Mouse (Mus musculus): ENCODE data around the gene Gns. TPM values are rescaled to one million over a fixed set of nuclear protein-coding genes. Genes with fewer than 3 reads are reported as not detected.

The Gns gene
- polyA plus RNA-seq, 1 experiment: 17.6 TPM

- Histone ChIP-seq H3K36me3 (replicated peaks; ENCODE audit: low read length) (no peaks in the 10 kb centered on the region), H3K27me3 (replicated peaks) (peaks cover 11% of the 10 kb centered on the region), H3K4me3 (replicated peaks) (no peak overlapping the region), H3K9me3 (no peaks in the 10 kb centered on the region), H3K4me1 (peaks cover 28% of the 10 kb centered on the region)
- TF ChIP-seq FLI1 (IDR thresholded peaks at IDR 0.05; ENCODE audit: low read length): no peak
- no peak for TF ChIP-seq GATA1 (IDR thresholded peaks at IDR 0.05; ENCODE audit: borderline replicate concordance, low read length)
Measured at GRCm38 (mm10) chr10:121435546-121436257, 70.8 kb downstream of the Gns start.

DNA sequence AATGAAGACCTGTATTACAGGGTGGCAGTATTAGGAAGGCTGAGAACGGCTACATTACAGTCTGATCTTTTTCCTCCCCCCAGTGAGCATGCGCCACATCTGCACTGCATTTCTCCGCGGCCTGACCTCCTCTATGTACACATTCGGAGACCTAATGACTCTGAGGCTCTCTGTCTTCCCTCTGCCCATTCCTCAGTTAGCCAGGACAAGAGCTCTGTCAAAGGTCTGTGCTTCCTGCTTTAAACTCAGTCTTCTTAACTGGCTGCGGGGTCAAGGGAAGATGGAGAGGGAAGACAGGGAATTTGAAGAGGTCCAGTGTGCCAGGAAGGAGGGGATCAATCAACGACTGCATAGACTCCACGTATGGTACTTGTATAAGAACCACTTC, 71.4 kb downstream of the Gns start:
- Histone ChIP-seq H3K4me3 (replicated peaks) (no peak overlapping the region), H3K4me1 (peaks cover 22% of the 10 kb centered on the region), H3K27me3 (replicated peaks) (peaks cover 6% of the 10 kb centered on the region), H3K36me3 (replicated peaks; ENCODE audit: low read length) (no peaks in the 10 kb centered on the region), H3K9me3 (no peaks in the 10 kb centered on the region)
- no peak for TF ChIP-seq FLI1 (IDR thresholded peaks at IDR 0.05; ENCODE audit: low read length)
- no peak for TF ChIP-seq GATA1 (IDR thresholded peaks at IDR 0.05; ENCODE audit: borderline replicate concordance, low read length)

- H3K4me3 ChIP-seq (replicated peaks): no peak overlapping the region
- no peaks in the 10 kb centered on the region for H3K9me3 ChIP-seq
- no peaks in the 10 kb centered on the region for H3K36me3 ChIP-seq (replicated peaks; ENCODE audit: low read length)
- H3K27me3 ChIP-seq (replicated peaks): peaks cover 5% of the 10 kb centered on the region
- peaks cover 18% of the 10 kb centered on the region for H3K4me1 ChIP-seq
- TF ChIP-seq GATA1 (IDR thresholded peaks at IDR 0.05; ENCODE audit: borderline replicate concordance, low read length): no peak
- TF ChIP-seq FLI1 (IDR thresholded peaks at IDR 0.05; ENCODE audit: low read length): no peak
Measured at GRCm38 (mm10) chr10:121436693-121437092, 71.8 kb downstream of the Gns start.

DNA sequence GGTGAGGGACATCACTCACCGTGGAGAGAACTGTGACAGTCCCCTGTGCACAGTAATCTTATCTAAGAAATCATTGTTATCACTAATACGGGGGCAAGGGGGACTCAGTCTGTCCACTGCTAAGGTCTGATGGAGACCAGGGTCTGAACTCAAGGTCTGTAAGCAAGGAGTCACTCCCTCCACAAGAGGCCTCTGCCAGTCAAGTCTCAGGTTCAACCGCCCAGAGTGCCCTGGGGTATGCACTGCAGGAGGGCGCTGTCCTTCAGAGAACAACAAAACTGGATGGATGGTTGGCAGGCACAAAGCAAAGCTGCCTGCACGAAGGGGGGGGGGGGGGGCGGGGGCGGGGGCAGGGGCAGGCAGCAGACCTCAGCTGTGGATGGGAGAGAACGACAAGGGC, 73.2 kb downstream of the Gns start:
- no peaks in the 10 kb centered on the region for H3K9me3 ChIP-seq
- H3K4me3 ChIP-seq (replicated peaks): no peak overlapping the region
- no peak for TF ChIP-seq GATA1 (IDR thresholded peaks at IDR 0.05; ENCODE audit: borderline replicate concordance, low read length)
- no peak for TF ChIP-seq FLI1 (IDR thresholded peaks at IDR 0.05; ENCODE audit: low read length)
- H3K36me3 ChIP-seq (replicated peaks; ENCODE audit: low read length): no peaks in the 10 kb centered on the region
- peaks cover 5% of the 10 kb centered on the region for H3K27me3 ChIP-seq (replicated peaks)
- H3K4me1 ChIP-seq: peaks cover 4% of the 10 kb centered on the region

- no peaks in the 10 kb centered on the region for H3K9me3 ChIP-seq
- H3K27me3 ChIP-seq (replicated peaks): peaks cover 5% of the 10 kb centered on the region
- H3K4me1 ChIP-seq: no peaks in the 10 kb centered on the region
- no peak overlapping the region for H3K4me3 ChIP-seq (replicated peaks)
- no peaks in the 10 kb centered on the region for H3K36me3 ChIP-seq (replicated peaks; ENCODE audit: low read length)
- no peak for TF ChIP-seq GATA1 (IDR thresholded peaks at IDR 0.05; ENCODE audit: borderline replicate concordance, low read length)
- TF ChIP-seq FLI1 (IDR thresholded peaks at IDR 0.05; ENCODE audit: low read length): no peak
Measured at GRCm38 (mm10) chr10:121439310-121439731, 74.4 kb downstream of the Gns start.

GRCm38 (mm10) chr10:121443791-121444190, 78.9 kb downstream of the Gns start:
- H3K27me3 ChIP-seq (replicated peaks): peaks cover 2% of the 10 kb centered on the region
- TF ChIP-seq GATA1 (IDR thresholded peaks at IDR 0.05; ENCODE audit: borderline replicate concordance, low read length): no peak
- no peak for TF ChIP-seq FLI1 (IDR thresholded peaks at IDR 0.05; ENCODE audit: low read length)
- no peak overlapping the region for H3K4me3 ChIP-seq (replicated peaks)
- no peaks in the 10 kb centered on the region for H3K36me3 ChIP-seq (replicated peaks; ENCODE audit: low read length)
- no peaks in the 10 kb centered on the region for H3K9me3 ChIP-seq
- no peaks in the 10 kb centered on the region for H3K4me1 ChIP-seq

DNA sequence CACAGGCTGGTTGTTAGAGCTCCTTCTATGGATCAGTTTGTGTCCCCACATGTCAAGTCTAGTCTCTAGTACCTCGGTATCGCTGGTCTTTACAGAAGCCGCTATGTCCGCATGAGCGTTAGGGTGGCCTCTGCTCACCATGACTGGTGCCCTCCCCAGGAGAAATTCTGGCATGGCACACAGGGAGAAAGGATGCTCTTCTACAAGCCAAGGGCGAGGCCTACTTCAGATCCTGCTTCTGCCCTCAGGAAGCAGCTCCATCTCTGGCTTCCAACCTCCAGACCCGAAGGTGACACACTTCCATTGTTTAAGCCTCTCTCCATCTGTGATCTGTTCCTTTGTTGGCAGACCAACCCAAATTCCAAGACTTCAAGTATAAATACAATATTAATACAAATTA, 79.3 kb downstream of the Gns start:
- TF ChIP-seq FLI1 (IDR thresholded peaks at IDR 0.05; ENCODE audit: low read length) (no peak), GATA1 (IDR thresholded peaks at IDR 0.05; ENCODE audit: borderline replicate concordance, low read length) (no peak)
- Histone ChIP-seq H3K27me3 (replicated peaks) (peaks cover 4% of the 10 kb centered on the region), H3K36me3 (replicated peaks; ENCODE audit: low read length) (no peaks in the 10 kb centered on the region), H3K4me3 (replicated peaks) (no peak overlapping the region), H3K4me1 (no peaks in the 10 kb centered on the region), H3K9me3 (no peaks in the 10 kb centered on the region)

- Histone ChIP-seq H3K4me3 (replicated peaks) (no peak overlapping the region), H3K9me3 (no peaks in the 10 kb centered on the region), H3K27me3 (replicated peaks) (peaks cover 7% of the 10 kb centered on the region), H3K4me1 (no peaks in the 10 kb centered on the region), H3K36me3 (replicated peaks; ENCODE audit: low read length) (no peaks in the 10 kb centered on the region)
- TF ChIP-seq FLI1 (IDR thresholded peaks at IDR 0.05; ENCODE audit: low read length): no peak
- TF ChIP-seq GATA1 (IDR thresholded peaks at IDR 0.05; ENCODE audit: borderline replicate concordance, low read length): no peak
Measured at GRCm38 (mm10) chr10:121445808-121446207, 80.9 kb downstream of the Gns start.

Other genes with a start within 250 kb of the Gns start
- not detected in 2 replicates for gene Tbc1d30, start 13.8 kb upstream of the Gns start, polyA plus RNA-seq (2012; ENCODE audit: insufficient read depth, low replicate concordance)
- 1.9 TPM in 1 of 2 replicates, not detected in the other for gene Rassf3, start 111.3 kb downstream of the Gns start, polyA plus RNA-seq (2012; ENCODE audit: insufficient read depth, low replicate concordance)
- 2.7 TPM in 1 of 2 replicates, not detected in the other for gene Tbk1, start 221.7 kb downstream of the Gns start, polyA plus RNA-seq (2012; ENCODE audit: insufficient read depth, low replicate concordance)

All from megakaryocyte, embryonic 14.5 days (primary cell).